Mouse (Mus musculus): ENCODE results near the gene Apopt1. TPM values are rescaled to one million over a fixed set of nuclear protein-coding genes. Genes with fewer than 3 reads are reported as not detected.

The Apopt1 gene
- 53.0 and 59.7 TPM in 2 replicates for polyA plus RNA-seq (2016; fragmentation: Nextera tagmentation; extraction: Ambion mirVana)

- H3K27ac ChIP-seq: peak within 1 kb of the TSS; percentile 87
- peak; percentile 90 for ATAC-seq (ENCODE audit: insufficient number of reproducible peaks, insufficient read depth, low FRiP score, low TSS enrichment)
- under 1% methylated on average over 86 of the region's 86 CpGs for WGBS
- peak within 1 kb of the TSS; percentile 87 for H3K4me2 ChIP-seq (replicated peaks)
- H3K4me1 ChIP-seq: peaks cover 19% of the 10 kb centered on the region
- H3K9me3 ChIP-seq: no peaks in the 10 kb centered on the region
- H3K9ac ChIP-seq: peak within 1 kb of the TSS; percentile 98
- H3K4me3 ChIP-seq: peak within 1 kb of the TSS; percentile 98
- H3K36me3 ChIP-seq: peaks cover 35% of the 10 kb centered on the region
- no peaks in the 10 kb centered on the region for H3K27me3 ChIP-seq
Observed at GRCm38 (mm10) chr12:111713004-111713651, at the start of gene Apopt1, which contains the start of gene Bag5. Apopt1 (plus strand) TSS chr12:111713261. Bag5 (minus strand) TSS chr12:111713257.

GRCm38 (mm10) chr12:111664144-111664634 lies 48.9 kb upstream of the Apopt1 start:
- Histone ChIP-seq H3K9ac (no peak overlapping the region), H3K9me3 (no peaks in the 10 kb centered on the region), H3K27me3 (no peaks in the 10 kb centered on the region), H3K4me2 (replicated peaks) (no peak overlapping the region), H3K4me3 (no peak overlapping the region), H3K27ac (peak overlapping the region; percentile 47), H3K4me1 (peaks cover 18% of the 10 kb centered on the region), H3K36me3 (peaks cover 13% of the 10 kb centered on the region)
- ATAC-seq (ENCODE audit: insufficient number of reproducible peaks, insufficient read depth, low FRiP score, low TSS enrichment): peak; percentile 17; the same call in 1 of the 2 replicates
- WGBS: 35% methylated on average over 6 of the region's 6 CpGs

- H3K27ac ChIP-seq: no peak overlapping the region
- H3K9ac ChIP-seq: no peak overlapping the region; the same call in 1 of the 2 replicates
- no peak overlapping the region for H3K4me2 ChIP-seq (replicated peaks)
- peaks cover 6% of the 10 kb centered on the region; the same call in 1 of the 2 replicates for H3K36me3 ChIP-seq
- peaks cover 9% of the 10 kb centered on the region for H3K27me3 ChIP-seq
- WGBS: 78% methylated on average over 13 of the region's 13 CpGs
- H3K4me3 ChIP-seq: no peak overlapping the region
- ATAC-seq (ENCODE audit: insufficient number of reproducible peaks, insufficient read depth, low FRiP score, low TSS enrichment): no peak
- no peaks in the 10 kb centered on the region for H3K9me3 ChIP-seq
- peaks cover 20% of the 10 kb centered on the region for H3K4me1 ChIP-seq
Observed at GRCm38 (mm10) chr12:111665041-111665880, 47.8 kb upstream of the Apopt1 start.

DNA sequence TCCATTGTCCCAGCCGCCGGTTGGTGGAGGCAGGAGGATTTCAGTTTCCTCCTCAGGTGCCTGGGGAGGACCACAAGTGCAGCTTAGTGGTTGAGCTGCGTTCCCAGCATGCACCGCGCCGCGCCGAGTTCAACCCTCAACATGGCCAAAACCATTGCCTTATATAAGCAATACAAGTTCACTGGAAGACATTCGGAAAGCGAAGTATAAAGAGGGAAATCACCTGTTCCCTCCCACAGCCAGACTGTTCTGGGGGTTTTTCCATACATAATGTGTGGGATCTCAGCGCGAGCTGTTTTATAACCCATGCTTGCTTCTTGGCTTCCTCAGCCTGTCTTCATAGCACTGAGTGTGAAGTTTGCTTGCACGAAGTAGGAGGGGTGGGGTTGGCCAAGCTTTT lies 46.7 kb upstream of the Apopt1 start:
- 0 out of 2 replicates have a peak, but pooled peaks cover 5% of the 10 kb centered on the region for H3K36me3 ChIP-seq
- H3K27me3 ChIP-seq: peaks cover 20% of the 10 kb centered on the region
- H3K4me3 ChIP-seq: no peak overlapping the region
- H3K27ac ChIP-seq: no peak overlapping the region
- no peaks in the 10 kb centered on the region for H3K9me3 ChIP-seq
- ATAC-seq (ENCODE audit: insufficient number of reproducible peaks, insufficient read depth, low FRiP score, low TSS enrichment): no peak
- no peak overlapping the region for H3K9ac ChIP-seq
- H3K4me1 ChIP-seq: peaks cover 29% of the 10 kb centered on the region
- no peak overlapping the region for H3K4me2 ChIP-seq (replicated peaks)
- 74% methylated on average over 13 of the region's 13 CpGs for WGBS

GRCm38 (mm10) chr12:111667421-111667820 lies 45.6 kb upstream of the Apopt1 start:
- 91% methylated on average over 5 of the region's 5 CpGs for WGBS
- Histone ChIP-seq H3K27ac (no peak overlapping the region), H3K36me3 (no peaks in the 10 kb centered on the region)

DNA sequence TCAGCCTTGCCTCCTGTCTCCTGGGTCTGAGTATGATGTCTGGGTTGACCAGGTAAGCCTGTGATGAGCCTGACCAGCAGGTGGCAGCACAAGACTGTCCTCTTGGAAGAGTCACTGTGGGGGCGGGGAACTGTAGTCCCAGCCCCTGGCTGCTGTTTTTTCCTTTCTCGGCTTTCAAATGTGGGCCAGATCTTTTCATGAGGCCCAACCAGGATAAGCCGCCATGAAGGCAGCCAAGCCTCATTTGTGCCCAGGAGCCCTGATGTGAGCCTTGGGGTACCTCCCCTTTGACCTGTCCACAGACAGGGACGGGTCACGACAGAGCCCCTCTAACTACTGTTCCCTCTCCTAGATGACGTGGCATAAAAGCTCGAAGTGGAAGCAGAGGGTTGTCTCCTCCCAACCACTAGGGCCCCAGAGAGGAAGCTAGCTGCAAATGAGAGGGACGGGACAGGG lies 44.6 kb upstream of the Apopt1 start:
- peaks cover 41% of the 10 kb centered on the region for H3K27me3 ChIP-seq
- H3K9me3 ChIP-seq: no peaks in the 10 kb centered on the region
- H3K9ac ChIP-seq: peak overlapping the region; percentile 42; the same call in 1 of the 2 replicates
- H3K4me3 ChIP-seq: peak overlapping the region; percentile 13; the same call in 1 of the 2 replicates
- peaks cover 34% of the 10 kb centered on the region for H3K4me1 ChIP-seq
- H3K4me2 ChIP-seq (replicated peaks): peak overlapping the region; percentile 49
- no peaks in the 10 kb centered on the region for H3K36me3 ChIP-seq
- peak overlapping the region; percentile 86 for H3K27ac ChIP-seq
- under 1% methylated on average over 8 of the region's 8 CpGs for WGBS
- peak; percentile 65 for ATAC-seq (ENCODE audit: insufficient number of reproducible peaks, insufficient read depth, low FRiP score, low TSS enrichment)

More at GRCm38 (mm10) chr12:111667421-111667820, 45.6 kb upstream of the Apopt1 start:
- peaks cover 30% of the 10 kb centered on the region for H3K27me3 ChIP-seq
- H3K4me2 ChIP-seq (replicated peaks): no peak overlapping the region
- no peak overlapping the region for H3K9ac ChIP-seq
- H3K4me3 ChIP-seq: no peak overlapping the region
- H3K9me3 ChIP-seq: no peaks in the 10 kb centered on the region
- peaks cover 31% of the 10 kb centered on the region for H3K4me1 ChIP-seq
- no peak for ATAC-seq (ENCODE audit: insufficient number of reproducible peaks, insufficient read depth, low FRiP score, low TSS enrichment)

GRCm38 (mm10) chr12:111669000-111669788 lies 43.9 kb upstream of the Apopt1 start:
- H3K9ac ChIP-seq: peak overlapping the region; percentile 42; the same call in 1 of the 2 replicates
- H3K36me3 ChIP-seq: no peaks in the 10 kb centered on the region
- peak overlapping the region; percentile 86 for H3K27ac ChIP-seq
- H3K4me3 ChIP-seq: peak overlapping the region; percentile 13; the same call in 1 of the 2 replicates
- no peak for ATAC-seq (ENCODE audit: insufficient number of reproducible peaks, insufficient read depth, low FRiP score, low TSS enrichment)
- peaks cover 48% of the 10 kb centered on the region for H3K27me3 ChIP-seq
- peak overlapping the region; percentile 70 for H3K4me2 ChIP-seq (replicated peaks)
- H3K9me3 ChIP-seq: no peaks in the 10 kb centered on the region
- peaks cover 26% of the 10 kb centered on the region for H3K4me1 ChIP-seq
- 61% methylated on average over 23 of the region's 23 CpGs for WGBS

DNA sequence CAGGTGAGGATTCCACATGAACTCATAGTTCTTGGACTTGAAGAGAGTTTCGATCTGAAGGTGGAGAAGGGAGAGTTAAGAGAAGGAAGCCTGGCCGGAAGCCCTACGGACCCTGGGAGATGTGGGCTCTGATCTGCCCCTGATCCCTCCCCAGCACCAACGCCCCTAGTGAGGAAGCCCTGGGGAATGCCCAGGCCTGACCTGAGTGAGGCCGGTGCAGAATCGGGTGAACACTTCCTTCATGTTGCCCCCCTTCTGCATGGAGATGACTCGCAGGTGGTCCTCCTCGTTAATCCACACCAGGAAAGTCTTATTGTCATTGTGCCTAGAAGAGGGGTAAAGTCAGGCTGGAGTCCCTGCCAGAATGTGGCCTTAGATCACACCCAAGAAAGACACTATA lies 43.1 kb upstream of the Apopt1 start:
- WGBS: 55% methylated on average over 8 of the region's 8 CpGs
- Histone ChIP-seq H3K9me3 (no peaks in the 10 kb centered on the region), H3K9ac (peak overlapping the region; percentile 57; the same call in 1 of the 2 replicates), H3K36me3 (no peaks in the 10 kb centered on the region), H3K4me2 (replicated peaks) (peak overlapping the region; percentile 70), H3K4me1 (peaks cover 24% of the 10 kb centered on the region), H3K27me3 (peaks cover 50% of the 10 kb centered on the region), H3K27ac (no peak overlapping the region), H3K4me3 (peak overlapping the region; percentile 54)
- no peak for ATAC-seq (ENCODE audit: insufficient number of reproducible peaks, insufficient read depth, low FRiP score, low TSS enrichment)

- Histone ChIP-seq H3K9ac (peak overlapping the region; percentile 57), H3K4me1 (peaks cover 24% of the 10 kb centered on the region), H3K4me2 (replicated peaks) (peak overlapping the region; percentile 70), H3K27me3 (peaks cover 54% of the 10 kb centered on the region), H3K27ac (no peak overlapping the region), H3K36me3 (no peaks in the 10 kb centered on the region), H3K9me3 (no peaks in the 10 kb centered on the region), H3K4me3 (peak overlapping the region; percentile 54)
- WGBS: 11% methylated on average over 26 of the region's 29 CpGs
- ATAC-seq (ENCODE audit: insufficient number of reproducible peaks, insufficient read depth, low FRiP score, low TSS enrichment): no peak
Observed at GRCm38 (mm10) chr12:111670371-111670971, 42.6 kb upstream of the Apopt1 start.

DNA sequence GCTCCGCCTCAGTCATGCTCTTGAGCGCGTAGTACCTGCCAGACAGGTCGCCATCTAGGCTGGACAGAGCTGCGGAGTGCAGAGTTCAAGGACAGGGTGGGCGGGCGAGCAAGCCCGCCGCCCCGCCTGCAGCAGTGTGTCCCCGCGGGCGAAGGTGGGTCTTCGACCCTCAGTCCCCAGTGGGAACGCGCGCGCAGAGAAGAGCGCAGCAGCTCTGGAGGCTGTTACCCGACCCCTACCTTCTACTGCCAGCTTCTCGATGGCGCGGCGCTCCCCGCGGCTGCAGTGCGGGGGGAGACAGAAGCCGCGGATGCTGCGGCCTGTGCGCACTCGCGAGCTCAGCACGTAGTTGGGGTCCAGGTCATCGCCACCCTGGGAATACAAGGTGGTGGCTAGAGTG lies 42.1 kb upstream of the Apopt1 start:
- H3K4me2 ChIP-seq (replicated peaks): peak overlapping the region; percentile 70
- peak overlapping the region; percentile 57 for H3K9ac ChIP-seq
- no peak for ATAC-seq (ENCODE audit: insufficient number of reproducible peaks, insufficient read depth, low FRiP score, low TSS enrichment)
- under 1% methylated on average over 35 of the region's 35 CpGs for WGBS
- H3K27me3 ChIP-seq: peaks cover 55% of the 10 kb centered on the region
- H3K4me1 ChIP-seq: peaks cover 24% of the 10 kb centered on the region
- H3K4me3 ChIP-seq: peak overlapping the region; percentile 54
- no peaks in the 10 kb centered on the region for H3K9me3 ChIP-seq
- no peaks in the 10 kb centered on the region for H3K36me3 ChIP-seq
- no peak overlapping the region for H3K27ac ChIP-seq
